Mouse (Mus musculus) layer of hippocampus, postnatal 14 days (tissue): ENCODE results near the gene Mcoln2. TPM values are rescaled to one million over a fixed set of nuclear protein-coding genes. Genes with fewer than 3 reads are reported as not detected.

ENCODE experiments used
- DNase-seq, 2 experiments: peaks; one replicate each; pipeline ENCODE4 v3.0.0; 2021 to 2022; ENCODE audit warnings: low spot score in 2 of 2, mixed read lengths in 1 of 2
- long read RNA-seq, 2 experiments: library from polyadenylated mRNA; stranded (forward); transcript quantifications; one replicate each; pipeline ENCODE4 v2.0.0; 2021
- total RNA-seq, 2 experiments: library from RNA; stranded (reverse); gene quantifications; 2 replicates each; pipeline ENCODE4 v1.2.3; 2021

The Mcoln2 gene
- total RNA-seq, result not detected
- long read RNA-seq, experiment 1, result 0 reads
- long read RNA-seq, experiment 2, result 0 reads

DNA sequence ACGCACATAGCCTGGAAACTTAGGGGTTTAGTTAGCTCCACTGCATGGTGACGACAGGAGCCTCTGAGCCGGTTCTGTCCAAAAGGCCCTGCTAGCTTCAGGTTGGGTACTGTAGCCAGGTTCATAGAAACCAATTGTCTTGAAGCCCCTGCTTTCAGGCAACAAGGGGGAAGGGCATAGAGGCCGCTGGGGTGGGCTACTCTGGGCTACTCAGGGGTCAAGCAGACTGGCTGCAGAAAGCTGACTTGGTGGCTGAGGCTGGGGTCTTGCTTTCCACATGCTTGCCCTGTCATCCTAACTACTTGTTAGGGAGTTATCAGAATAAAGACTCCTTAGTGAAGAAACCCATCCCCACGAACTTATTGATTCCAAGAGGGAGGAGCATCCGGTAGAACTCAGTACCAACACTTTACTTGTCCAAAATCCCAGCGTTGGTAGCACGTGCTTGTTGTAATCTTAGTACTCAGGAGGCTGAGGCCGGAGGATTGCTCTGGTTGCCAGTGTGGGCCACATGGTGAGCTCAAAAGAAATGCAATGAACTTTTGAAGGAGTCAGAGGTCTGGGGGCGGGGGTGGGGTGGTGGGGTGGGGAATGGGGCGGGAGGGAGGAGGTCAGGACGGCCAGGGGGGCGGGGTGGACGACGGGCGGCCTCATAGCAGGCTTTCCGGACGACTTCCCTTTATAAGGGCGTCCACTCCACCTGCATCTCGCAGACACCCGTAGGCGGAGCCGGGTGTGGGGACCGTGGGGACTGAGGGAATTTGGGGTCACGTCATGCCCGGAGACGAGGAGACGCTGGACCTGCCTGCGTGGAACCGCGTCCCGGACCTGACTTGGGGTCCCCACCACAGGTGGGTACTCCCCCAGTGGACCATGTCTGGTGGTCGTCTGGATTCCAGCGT lies at the start of gene Mcoln2:
Mcoln2 (plus strand) TSS at position 678 of the 902 bp plus-strand sequence.
- DNase-seq, result no peak

- DNase-seq, result peak in 1 of 2 experiments; percentile 24
These were observed 49.7 kb upstream of the Mcoln2 start for GRCm38 (mm10) chr3:146099925-146100324.

GRCm38 (mm10) chr3:146102049-146102448 lies 47.6 kb upstream of the Mcoln2 start:
- DNase-seq, result no peak

DNA sequence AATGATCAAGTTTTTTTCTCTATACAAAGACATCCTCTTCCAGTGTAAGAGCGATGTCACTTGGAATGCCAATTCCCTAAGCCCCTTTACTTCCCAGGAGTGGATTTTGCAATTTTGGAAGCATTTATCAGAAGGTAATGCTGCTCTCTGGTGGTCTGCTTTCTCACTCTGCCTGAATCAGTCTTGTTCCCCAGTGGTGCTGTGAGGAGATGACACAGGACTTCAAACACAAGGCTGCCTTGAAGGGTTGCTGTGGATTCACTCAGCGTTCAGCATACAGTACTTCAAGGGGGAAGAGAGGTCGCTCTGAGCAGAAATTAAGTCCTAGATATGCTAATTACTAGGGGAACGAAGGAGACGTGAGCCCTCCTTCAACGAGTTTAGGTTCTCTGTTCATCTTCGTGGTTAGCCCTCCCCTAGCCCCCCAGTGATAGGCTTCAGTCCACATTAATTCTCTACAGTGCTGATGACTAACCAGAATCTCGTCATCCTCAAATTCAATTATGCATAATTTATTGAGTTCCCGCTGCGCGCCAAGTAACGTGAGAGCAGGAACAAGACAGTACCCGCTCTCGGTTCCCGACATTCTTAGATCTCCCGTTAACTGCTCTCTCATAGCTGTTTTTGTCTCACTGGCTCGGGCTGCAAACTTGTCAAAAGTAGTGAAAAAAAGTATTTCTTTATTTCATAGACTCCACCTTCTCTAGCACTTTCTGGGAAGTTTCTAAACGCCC lies 42.4 kb upstream of the Mcoln2 start:
- peak; percentile 5 to 42 for DNase-seq

GRCm38 (mm10) chr3:146107921-146108571 lies 41.6 kb upstream of the Mcoln2 start, which contains the start of gene Wdr63:
Gene Wdr63 (minus strand): TSS chr3:146108130.
- peak; percentile 47 to 91 for DNase-seq

- no peak for DNase-seq
These were observed 40.7 kb upstream of the Mcoln2 start for GRCm38 (mm10) chr3:146108945-146109344.

DNA sequence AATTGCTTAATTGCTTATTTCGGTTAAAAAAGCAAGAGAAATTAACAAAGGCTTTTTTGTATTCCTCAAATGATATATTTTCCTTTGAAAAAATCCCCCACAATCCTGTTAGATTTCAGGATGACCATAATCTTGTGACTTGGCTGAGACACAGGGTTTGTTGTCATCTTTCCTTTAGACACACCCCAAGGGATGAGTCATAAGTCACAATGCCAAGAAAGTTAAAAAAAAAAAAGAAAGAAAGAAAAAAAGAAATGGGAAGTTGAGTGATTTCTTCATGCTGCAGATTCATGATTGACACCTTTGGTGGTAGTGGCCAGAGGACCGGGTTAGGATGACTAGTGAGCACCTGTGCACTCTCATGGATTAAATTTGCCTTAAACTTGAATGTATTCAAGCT lies 39.3 kb upstream of the Mcoln2 start:
- DNase-seq, result no peak

- no peak for DNase-seq
These were observed 38.7 kb upstream of the Mcoln2 start for GRCm38 (mm10) chr3:146110916-146111315.

- DNase-seq, result no peak
These were observed 32.2 kb upstream of the Mcoln2 start, which contains the start of gene Mcoln3 for GRCm38 (mm10) chr3:146117258-146117996. Gene Mcoln3 (plus strand): TSS chr3:146117450.

- DNase-seq, result no peak
These were observed 31.6 kb upstream of the Mcoln2 start for GRCm38 (mm10) chr3:146117997-146118457.

GRCm38 (mm10) chr3:146121310-146122124 lies 28.1 kb upstream of the Mcoln2 start:
- DNase-seq, result no peak

DNA sequence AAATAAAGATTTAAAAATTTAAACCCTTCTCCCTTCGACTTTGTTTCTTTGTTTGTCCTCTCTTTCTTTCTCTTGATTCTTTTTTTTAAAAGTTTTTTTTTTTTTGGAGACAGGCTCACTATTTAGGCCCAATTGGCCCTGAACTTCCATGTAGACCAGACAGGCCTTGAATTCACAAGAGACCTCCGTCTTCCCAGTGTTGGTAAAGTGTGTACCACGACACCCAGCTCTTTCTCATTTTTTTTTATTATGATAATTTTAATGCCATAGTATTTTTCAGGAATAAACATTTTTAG lies 27.6 kb upstream of the Mcoln2 start:
- no peak for DNase-seq

DNA sequence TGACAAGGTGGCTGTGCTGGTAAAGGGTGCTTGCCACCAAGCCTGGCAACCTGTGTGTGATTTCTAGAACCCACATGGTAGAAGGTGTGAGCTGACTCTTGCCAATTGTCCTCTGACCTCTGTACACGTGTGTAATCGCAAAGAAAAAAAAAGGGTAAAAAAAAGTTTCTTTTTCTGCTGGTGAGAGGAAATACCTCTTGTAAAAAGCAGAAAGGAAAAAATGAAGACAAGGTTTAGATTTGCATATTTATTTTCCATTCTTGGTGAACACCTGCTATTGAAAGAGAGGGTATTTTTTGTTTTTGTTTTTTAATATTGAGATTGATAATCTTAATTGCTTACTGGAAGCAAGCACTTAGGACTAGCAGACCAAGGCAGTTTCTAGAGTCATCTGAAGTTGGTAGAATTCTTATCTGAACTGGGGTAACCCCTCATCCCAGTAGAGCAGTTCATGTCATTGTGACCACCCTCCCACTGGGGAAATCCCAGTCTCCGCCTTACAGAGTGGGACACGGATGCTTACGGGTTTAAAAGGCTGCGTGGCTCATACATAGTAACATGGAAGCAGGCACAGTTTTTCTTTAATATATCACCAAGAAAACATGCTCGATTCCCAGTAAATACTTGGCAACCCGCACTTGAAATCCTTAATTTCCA lies 26.7 kb upstream of the Mcoln2 start:
- DNase-seq, result no peak

GRCm38 (mm10) chr3:146123464-146123825 lies 26.2 kb upstream of the Mcoln2 start:
- no peak for DNase-seq

- DNase-seq, result no peak
These were observed 22.4 kb upstream of the Mcoln2 start for GRCm38 (mm10) chr3:146127205-146127604.

GRCm38 (mm10) chr3:146134834-146135233 lies 14.8 kb upstream of the Mcoln2 start:
- DNase-seq, result no peak

GRCm38 (mm10) chr3:146135417-146135816 lies 14.2 kb upstream of the Mcoln2 start:
- DNase-seq, result no peak

GRCm38 (mm10) chr3:146136422-146136821 lies 13.2 kb upstream of the Mcoln2 start:
- DNase-seq, result no peak

- DNase-seq, result no peak
These were observed 9.4 kb upstream of the Mcoln2 start for GRCm38 (mm10) chr3:146140276-146140675.
